Mouse (Mus musculus) lung, embryonic 16.5 days (tissue): ENCODE data around the gene Kif28. TPM values are rescaled to one million over a fixed set of nuclear protein-coding genes. Genes with fewer than 3 reads are reported as not detected.
"Not testable (repeated sequence)": the region's sequence is repeated elsewhere in the genome, so short reads cannot be mapped to it uniquely, and the experiment has no call there.

Experiments used
- ATAC-seq: fragments of 200-750 bp; cut with Nextera tagmentation; 2 replicates; pipeline ENCODE4 v1.8.0; 2017; ENCODE audit warnings: low read depth, mild to moderate bottlenecking, moderate library complexity
- H3K27ac ChIP-seq: fragments of 300-500 bp; sonication (generic); 2 replicates; pipeline ENCODE4 v1.5.1; 2014; ENCODE audit warnings: mild to moderate bottlenecking, control low read depth, low read length
- H3K27me3 ChIP-seq: fragments of 300-500 bp; sonication (generic); 2 replicates; pipeline ENCODE4 v1.6.1; 2014; ENCODE audit warnings: low read depth, low read length, mixed read lengths; ENCODE audit not compliant: control insufficient read depth, insufficient read depth
- H3K36me3 ChIP-seq: fragments of 300-500 bp; sonication (generic); 2 replicates; pipeline ENCODE4 v1.6.1; 2014; ENCODE audit warnings: low read length; ENCODE audit not compliant: control insufficient read depth, insufficient read depth
- H3K4me1 ChIP-seq: fragments of 300-500 bp; sonication (generic); replicated peaks from 2 replicates; pipeline ENCODE4 v1.6.1; 2014; ENCODE audit warnings: low read length, mixed read lengths; ENCODE audit not compliant: control insufficient read depth, insufficient read depth
- H3K4me2 ChIP-seq: fragments of 300-500 bp; sonication (generic); 2 replicates; pipeline ENCODE4 v1.6.1; 2014; ENCODE audit warnings: low read depth, low read length, control low read depth
- H3K4me3 ChIP-seq: fragments of 300-500 bp; sonication (generic); 2 replicates; pipeline ENCODE4 v1.5.1; 2014; ENCODE audit warnings: mild to moderate bottlenecking, low read length, control low read depth
- H3K9ac ChIP-seq: fragments of 300-500 bp; sonication (generic); 2 replicates; pipeline ENCODE4 v1.6.1; 2014; ENCODE audit warnings: low read length, control low read depth
- H3K9me3 ChIP-seq: fragments of 300-500 bp; sonication (generic); 2 replicates; pipeline ENCODE4 v1.6.1; 2016; ENCODE audit warnings: low read length; ENCODE audit not compliant: control insufficient read depth
- WGBS: fragments of 180-500 bp; shearing (Covaris S2); extraction: QIAGEN DNeasy Blood & Tissue Kit; methylation state at CpG from one replicate; pipeline ENCODE4 v1.1.7; 2014; 5-methylcytosine and 5-hydroxymethylcytosine counted together
- polyA plus RNA-seq: library from polyadenylated mRNA; unstranded; fragments of >200 nt; fragmentation: Nextera tagmentation; extraction: Ambion mirVana; gene quantifications from 2 replicates; pipeline ENCODE4 v1.2.1, GENCODE M21; 2015

Gene Kif28
- polyA plus RNA-seq, 1 experiment from 2014 or later: not detected

DNA sequence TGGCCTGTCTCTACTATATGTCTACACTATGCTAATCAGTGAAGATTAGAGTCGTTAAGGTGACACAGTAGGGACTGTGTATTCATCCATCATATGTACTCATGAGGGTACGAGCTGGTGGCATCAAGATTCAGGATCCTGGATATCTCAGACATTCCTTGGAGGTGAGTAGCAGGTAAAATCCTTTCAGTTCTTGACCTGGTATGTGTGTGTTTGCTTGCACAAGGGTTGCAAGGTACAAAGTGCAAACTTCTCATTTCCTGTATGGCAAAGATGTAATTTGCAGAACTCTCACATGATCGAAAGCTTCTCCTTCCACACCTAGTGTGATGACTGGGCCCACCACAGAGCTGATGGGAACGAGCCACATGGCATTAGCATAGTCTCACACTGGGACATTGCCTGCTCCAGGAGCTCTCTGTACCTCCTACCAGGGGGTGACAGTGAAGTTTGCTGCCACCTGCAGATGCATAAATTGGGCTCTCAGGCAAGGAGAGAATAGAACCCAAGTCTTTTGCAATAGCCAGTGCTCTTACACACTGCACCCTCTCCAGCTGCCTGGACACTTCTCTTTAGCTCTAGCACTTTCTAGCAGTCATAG, 1.4 kb downstream of the Kif28 start:
- ATAC-seq: peak; percentile 17; the same call in 1 of the 2 replicates
- H3K4me3 ChIP-seq: no peak overlapping the region
- 76% methylated on average over 4 of the region's 4 CpGs for WGBS
- no peaks in the 10 kb centered on the region for H3K4me1 ChIP-seq
- no peak overlapping the region for H3K4me2 ChIP-seq
- H3K27me3 ChIP-seq: no peaks in the 10 kb centered on the region
- no peak overlapping the region for H3K9ac ChIP-seq
- peaks cover 26% of the 10 kb centered on the region for H3K36me3 ChIP-seq
- H3K9me3 ChIP-seq: no peaks in the 10 kb centered on the region
- no peak overlapping the region for H3K27ac ChIP-seq

DNA sequence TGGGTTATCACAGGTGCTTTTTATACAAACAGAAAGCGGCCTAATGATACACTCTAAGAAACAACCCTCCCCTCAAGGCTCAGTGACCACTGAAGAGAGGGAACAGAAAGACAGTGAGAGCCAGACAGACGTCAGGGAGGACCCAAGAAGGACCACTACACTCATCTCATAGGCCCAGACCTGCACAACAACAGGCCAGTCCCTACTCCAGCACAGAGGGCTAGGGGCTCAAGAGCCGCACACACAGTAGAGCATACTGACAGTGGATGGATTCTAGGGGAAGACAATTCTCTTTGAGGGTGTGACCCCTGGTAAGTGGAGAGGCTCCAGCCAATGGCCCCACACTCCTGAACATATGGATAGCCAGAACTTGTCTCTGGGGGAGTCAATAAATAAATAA, 8.6 kb downstream of the Kif28 start:
- Histone ChIP-seq H3K27ac (no peak overlapping the region), H3K4me1 (no peaks in the 10 kb centered on the region), H3K4me2 (no peak overlapping the region), H3K36me3 (no peaks in the 10 kb centered on the region), H3K27me3 (no peaks in the 10 kb centered on the region), H3K9ac (no peak overlapping the region), H3K9me3 (no peaks in the 10 kb centered on the region), H3K4me3 (no peak overlapping the region)
- no peak for ATAC-seq
- 73% methylated on average over 3 of the region's 3 CpGs for WGBS

GRCm38 (mm10) chr1:179734500-179735474, 10.3 kb downstream of the Kif28 start:
- no peak overlapping the region for H3K27ac ChIP-seq
- 28% methylated on average over 15 of the region's 15 CpGs for WGBS
- no peak overlapping the region for H3K9ac ChIP-seq
- H3K36me3 ChIP-seq: no peaks in the 10 kb centered on the region
- no peak for ATAC-seq
- H3K4me1 ChIP-seq: no peaks in the 10 kb centered on the region
- H3K9me3 ChIP-seq: no peaks in the 10 kb centered on the region
- H3K4me3 ChIP-seq: no peak overlapping the region
- H3K27me3 ChIP-seq: no peaks in the 10 kb centered on the region
- peak overlapping the region; percentile 11; the same call in 1 of the 2 replicates for H3K4me2 ChIP-seq

GRCm38 (mm10) chr1:179731391-179731790, 13.7 kb downstream of the Kif28 start:
- Histone ChIP-seq H3K4me2 (no peak overlapping the region), H3K9ac (no peak overlapping the region), H3K27ac (no peak overlapping the region), H3K4me1 (no peaks in the 10 kb centered on the region), H3K27me3 (no peaks in the 10 kb centered on the region), H3K4me3 (no peak overlapping the region), H3K9me3 (0 out of 2 replicates have a peak, but pooled peaks cover 2% of the 10 kb centered on the region), H3K36me3 (no peaks in the 10 kb centered on the region)
- 88% methylated on average over 3 of the region's 3 CpGs for WGBS
- ATAC-seq: no peak

DNA sequence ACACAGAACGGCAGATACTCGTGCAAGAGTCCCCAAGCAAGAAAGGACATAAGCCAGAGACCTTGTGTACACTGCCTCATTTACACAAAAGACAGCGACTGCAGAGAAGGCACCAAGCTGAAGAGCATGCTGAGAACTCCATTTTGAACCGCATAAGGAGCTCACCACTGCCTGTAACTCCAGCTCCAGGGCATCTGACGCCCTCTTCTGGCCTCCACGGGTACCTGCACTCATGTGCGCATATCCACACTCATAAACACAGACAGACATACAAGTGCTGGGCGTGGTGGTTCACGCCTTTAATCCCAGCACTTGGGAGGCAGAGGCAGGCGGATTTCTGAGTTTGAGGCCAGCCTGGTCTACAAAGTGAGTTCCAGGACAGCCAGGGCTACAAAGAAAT, 16.4 kb downstream of the Kif28 start:
- H3K27ac ChIP-seq: no peak overlapping the region
- no peak for ATAC-seq
- 85% methylated on average over 10 of the region's 10 CpGs for WGBS
- H3K4me2 ChIP-seq: no peak overlapping the region
- no peaks in the 10 kb centered on the region for H3K4me1 ChIP-seq
- no peaks in the 10 kb centered on the region for H3K27me3 ChIP-seq
- no peak overlapping the region for H3K9ac ChIP-seq
- H3K4me3 ChIP-seq: no peak overlapping the region
- no peaks in the 10 kb centered on the region for H3K36me3 ChIP-seq
- H3K9me3 ChIP-seq: 0 out of 2 replicates have a peak, but pooled peaks cover 2% of the 10 kb centered on the region

DNA sequence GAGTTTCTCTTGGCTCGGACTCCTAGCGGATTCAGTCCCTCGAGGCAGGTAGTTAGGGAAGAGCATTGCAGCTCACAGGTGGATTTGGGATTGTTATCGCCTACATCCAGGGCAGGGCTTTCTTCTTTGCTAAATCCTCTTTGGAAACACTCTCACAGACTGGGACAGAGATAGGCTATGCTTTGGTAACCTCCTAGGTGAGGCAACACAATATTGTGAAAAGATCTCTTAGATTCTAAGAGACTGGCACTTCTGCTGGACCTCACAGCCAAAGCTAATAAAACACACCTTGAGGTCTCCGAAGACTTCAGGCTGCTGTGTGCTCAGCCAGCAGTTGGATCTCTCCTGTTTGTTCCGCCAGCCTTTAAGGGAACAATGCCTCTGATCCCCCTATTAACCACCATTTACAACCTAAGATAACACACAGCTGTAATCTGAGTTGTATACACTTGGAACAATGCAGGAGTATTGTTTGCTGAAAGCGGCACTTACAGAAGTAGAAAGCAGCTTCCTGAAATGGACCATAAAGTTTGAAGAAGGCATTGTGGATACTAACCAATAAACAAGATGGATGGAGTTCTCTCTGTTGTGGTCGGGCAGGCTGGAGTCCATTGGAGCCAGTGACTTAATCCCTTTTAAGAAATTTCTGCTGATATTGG, 22.1 kb downstream of the Kif28 start:
- H3K4me2 ChIP-seq: no peak overlapping the region
- H3K9ac ChIP-seq: no peak overlapping the region
- H3K36me3 ChIP-seq: no peaks in the 10 kb centered on the region
- no peak overlapping the region for H3K27ac ChIP-seq
- no peak overlapping the region for H3K4me3 ChIP-seq
- H3K9me3 ChIP-seq: no peaks in the 10 kb centered on the region
- ATAC-seq: no peak
- H3K4me1 ChIP-seq: no peaks in the 10 kb centered on the region
- 56% methylated on average over 8 of the region's 8 CpGs for WGBS
- no peaks in the 10 kb centered on the region for H3K27me3 ChIP-seq

DNA sequence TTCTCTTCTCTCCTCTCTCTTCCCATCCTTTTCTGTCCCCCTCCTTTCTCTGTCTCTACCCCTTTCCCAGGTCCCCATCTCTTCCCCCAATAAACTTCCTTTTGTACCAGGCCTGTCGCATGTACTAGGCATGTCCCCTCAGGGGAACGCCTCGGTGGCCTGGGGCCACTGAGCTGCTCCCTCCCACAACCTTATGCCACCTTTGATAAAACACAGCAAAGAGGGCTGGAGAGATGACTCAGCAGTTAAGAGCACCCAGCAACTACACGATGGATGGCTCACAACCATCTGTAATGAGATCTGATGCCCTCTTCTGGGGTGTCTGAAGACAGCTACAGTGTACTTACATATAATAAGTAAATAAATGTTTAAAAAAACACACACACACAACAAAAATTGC, 29.3 kb downstream of the Kif28 start:
- 88% methylated on average over 4 of the region's 4 CpGs for WGBS
- H3K4me2 ChIP-seq: no peak overlapping the region
- no peak for ATAC-seq

GRCm38 (mm10) chr1:179715289-179715688, 29.8 kb downstream of the Kif28 start:
- not testable (repeated sequence) for H3K4me3 ChIP-seq, H3K9ac ChIP-seq, H3K27me3 ChIP-seq, H3K9me3 ChIP-seq, ATAC-seq, H3K4me2 ChIP-seq, H3K4me1 ChIP-seq, H3K36me3 ChIP-seq, H3K27ac ChIP-seq
- WGBS: 72% methylated on average over 4 of the region's 4 CpGs

More for the DNA sequence above, 29.3 kb downstream of the Kif28 start:
- no peaks in the 10 kb centered on the region for H3K36me3 ChIP-seq
- no peaks in the 10 kb centered on the region for H3K27me3 ChIP-seq
- H3K4me1 ChIP-seq: no peaks in the 10 kb centered on the region
- H3K4me3 ChIP-seq: no peak overlapping the region
- H3K27ac ChIP-seq: no peak overlapping the region
- no peak overlapping the region for H3K9ac ChIP-seq
- no peaks in the 10 kb centered on the region for H3K9me3 ChIP-seq

DNA sequence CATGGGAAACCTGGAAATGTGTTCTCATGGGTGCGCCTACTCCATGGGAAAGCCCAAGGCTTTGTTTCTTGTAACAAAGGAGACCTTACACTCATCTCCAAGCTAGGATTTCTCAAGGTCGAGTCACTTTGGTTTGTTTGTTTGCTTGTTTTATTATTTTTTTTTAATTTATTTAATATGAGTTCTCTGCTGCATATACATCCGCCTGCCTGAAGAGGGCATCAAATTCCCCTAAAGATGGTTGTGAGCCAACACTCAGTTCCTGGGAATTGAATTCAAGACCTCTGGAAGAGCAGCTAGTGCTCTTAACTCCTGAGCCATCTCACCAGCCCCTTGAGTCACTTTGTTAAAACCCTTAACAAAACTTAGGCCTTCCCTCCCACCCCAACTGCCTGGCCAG, 31.7 kb downstream of the Kif28 start:
- Histone ChIP-seq H3K4me1 (no peaks in the 10 kb centered on the region; the same call in 1 of the 2 replicates), H3K27me3 (no peaks in the 10 kb centered on the region), H3K4me2 (no peak overlapping the region), H3K9me3 (no peaks in the 10 kb centered on the region), H3K36me3 (no peaks in the 10 kb centered on the region), H3K9ac (no peak overlapping the region), H3K4me3 (no peak overlapping the region), H3K27ac (no peak overlapping the region)
- no peak for ATAC-seq
- WGBS: 80% methylated on average over 3 of the region's 3 CpGs
